ENCODE assay signal across 24 mouse cellular contexts in the genomic region with DNA sequence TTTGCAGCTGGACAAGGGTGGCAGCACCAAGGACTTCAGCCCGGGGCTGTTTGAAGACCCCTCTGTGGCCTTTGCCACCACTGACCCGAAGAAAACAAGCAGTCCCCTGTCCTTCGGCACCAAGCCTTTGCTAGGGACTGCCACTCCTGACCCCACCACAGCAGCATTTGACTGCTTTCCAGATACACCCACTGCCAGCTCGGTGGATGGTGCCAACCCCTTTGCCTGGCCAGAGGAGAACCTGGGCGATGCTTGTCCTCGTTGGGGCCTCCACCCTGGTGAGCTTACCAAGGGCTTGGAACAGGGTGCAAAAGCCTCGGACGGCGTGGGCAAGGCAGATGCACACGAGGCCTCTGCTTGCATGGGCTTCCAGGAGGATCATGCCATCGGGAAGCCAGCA. TPM values are rescaled to one million over a fixed set of nuclear protein-coding genes. Genes with fewer than 3 reads are reported as not detected.
DNase-seq lines count a peak whose midpoint lies in the region; ATAC-seq and TF ChIP-seq lines count a peak whose summit lies in the region.
"Had no signal": no experiment of that assay in that cellular context is flagged by ENCODE, and none has a peak within 500 bp of the region (broad histone marks: within the 10 kb centered on the region; RNA-seq: fewer than 3 reads in every experiment).

No protein-coding gene starts in this region.

- H3K9me3 ChIP-seq in embryonic facial prominence, embryonic 12.5 days = no peaks in the 10 kb centered on the region
- no peaks in the 10 kb centered on the region for H3K9me3 ChIP-seq in embryonic facial prominence, embryonic 10.5 days
- no peaks in the 10 kb centered on the region for H3K9me3 ChIP-seq in E14TG2a.4 (ENCODE audit: low read length)
- H3K9me3 ChIP-seq: G1E; heart, embryonic 10.5 days; heart, embryonic 15.5 days; intestine, embryonic 15.5 days; limb, embryonic 13.5 days; lung, embryonic 15.5 days; midbrain, embryonic 12.5 days had no signal

- DNase-seq in adrenal gland, postnatal 10 days = peak; percentile 44
- no peak for DNase-seq in adrenal gland, adult 8-10 months
- no peak for DNase-seq in embryonic facial prominence, embryonic 10.5 days (ENCODE audit: low spot score)
- no peak for DNase-seq in layer of hippocampus, adult 2 months (ENCODE audit: low spot score in 2 of 2)
- no peak for DNase-seq in layer of hippocampus, postnatal 25 days (ENCODE audit: extremely low spot score in 1 of 2, low spot score in 1 of 2)
- DNase-seq: adrenal gland, postnatal 14 days; gastrocnemius, postnatal 25 days; heart, adult 11 months; kidney, adult 2 months; kidney, postnatal 4 days had no signal

- peaks cover 34% of the 10 kb centered on the region for H3K4me1 ChIP-seq in embryonic facial prominence, embryonic 12.5 days
- H3K4me1 ChIP-seq in embryonic facial prominence, embryonic 10.5 days = peaks cover 54% of the 10 kb centered on the region
- H3K4me1 ChIP-seq in E14TG2a.4 (replicated peaks; ENCODE audit: low read depth, low read length) = peaks cover 91% of the 10 kb centered on the region

- no peaks in the 10 kb centered on the region for H3K27me3 ChIP-seq in embryonic facial prominence, embryonic 12.5 days
- no peaks in the 10 kb centered on the region for H3K27me3 ChIP-seq in embryonic facial prominence, embryonic 10.5 days (replicated peaks; ENCODE audit: low read depth, poor library complexity, severe bottlenecking)
- peaks cover 46% of the 10 kb centered on the region for H3K27me3 ChIP-seq in E14TG2a.4 (ENCODE audit: insufficient read depth, low read length)
- H3K27me3 ChIP-seq: CH12.LX; heart, embryonic 15.5 days; intestine, embryonic 15.5 days; limb, embryonic 13.5 days; lung, embryonic 15.5 days; midbrain, embryonic 12.5 days had no signal

- H3K4me2 ChIP-seq in embryonic facial prominence, embryonic 12.5 days (replicated peaks) = no peak overlapping the region
- H3K4me2 ChIP-seq: heart, embryonic 15.5 days; intestine, embryonic 15.5 days; limb, embryonic 13.5 days; liver, embryonic 11.5 days; lung, embryonic 15.5 days; midbrain, embryonic 12.5 days had no signal

- H3K4me3 ChIP-seq in embryonic facial prominence, embryonic 12.5 days = no peak overlapping the region
- no peak overlapping the region for H3K4me3 ChIP-seq in embryonic facial prominence, embryonic 10.5 days
- no peak overlapping the region for H3K4me3 ChIP-seq in layer of hippocampus, adult 2 months
- H3K4me3 ChIP-seq in E14TG2a.4 (replicated peaks; ENCODE audit: low read length) = peak overlapping the region; percentile 69
- H3K4me3 ChIP-seq: heart, embryonic 10.5 days; heart, embryonic 15.5 days; intestine, embryonic 15.5 days; limb, embryonic 13.5 days; lung, embryonic 15.5 days; midbrain, embryonic 12.5 days had no signal

- 0 out of 2 replicates have a peak overlapping the region, but pooled peaks have one; percentile 6 for H3K27ac ChIP-seq in embryonic facial prominence, embryonic 12.5 days
- H3K27ac ChIP-seq in embryonic facial prominence, embryonic 10.5 days (replicated peaks) = no peak overlapping the region
- peak overlapping the region; percentile 93; the same call in 1 of the 2 replicates for H3K27ac ChIP-seq in layer of hippocampus, adult 2 months
- H3K27ac ChIP-seq: heart, embryonic 10.5 days; heart, embryonic 15.5 days; intestine, embryonic 15.5 days; kidney, postnatal 0 days; limb, embryonic 13.5 days; lung, embryonic 15.5 days; midbrain, embryonic 12.5 days had no signal

- no peak for TF ChIP-seq CTCF in layer of hippocampus, adult 2 months (conservative IDR thresholded peaks at IDR 0.05)
- TF ChIP-seq CTCF in E14TG2a.4 (conservative IDR thresholded peaks at IDR 0.05; ENCODE audit: low read length) = no peak

- 82% methylated on average over 11 of the region's 11 CpGs for WGBS in embryonic facial prominence, embryonic 12.5 days
- WGBS in embryonic facial prominence, embryonic 10.5 days = 83% methylated on average over 11 of the region's 11 CpGs

- ATAC-seq in embryonic facial prominence, embryonic 12.5 days (ENCODE audit: insufficient number of reproducible peaks, insufficient read depth, low FRiP score, low TSS enrichment) = no peak
- ATAC-seq: forebrain, embryonic 14.5 days; hindbrain, embryonic 16.5 days; intestine, embryonic 15.5 days had no signal

- H3K9ac ChIP-seq in embryonic facial prominence, embryonic 12.5 days = no peak overlapping the region
- H3K9ac ChIP-seq: heart, embryonic 15.5 days; intestine, embryonic 15.5 days; limb, embryonic 13.5 days; lung, embryonic 15.5 days; midbrain, embryonic 12.5 days had no signal

- H3K36me3 ChIP-seq in embryonic facial prominence, embryonic 12.5 days = peaks cover 72% of the 10 kb centered on the region
- H3K36me3 ChIP-seq in embryonic facial prominence, embryonic 10.5 days (replicated peaks) = peaks cover 88% of the 10 kb centered on the region
- H3K36me3 ChIP-seq in E14TG2a.4 (ENCODE audit: insufficient read depth, low read length) = peaks cover 69% of the 10 kb centered on the region

RNA-seq across cellular contexts. Expression of gene Srebf1, which starts 35.3 kb away (rescaled TPM):
- 100 to 1,000 TPM; 126 to 185 TPM for total RNA-seq in adrenal gland, postnatal 10 days (2021)
- 100 to 1,000 TPM; 165 to 367 (median 213) TPM for total RNA-seq in adrenal gland, adult 8-10 months (2022)
- polyA plus RNA-seq in embryonic facial prominence, embryonic 12.5 days (2016; fragmentation: Nextera tagmentation; extraction: Ambion mirVana) = 54.8 and 56.6 TPM in 2 replicates
- 50.9 and 52.1 TPM in 2 replicates for polyA plus RNA-seq in embryonic facial prominence, embryonic 10.5 days (2016; fragmentation: Nextera tagmentation; extraction: Ambion mirVana)
- 10 to 100 TPM; 64.2 to 70.8 TPM for total RNA-seq in layer of hippocampus, adult 2 months (2021)
- 10 to 100 TPM; 49.9 to 58.1 TPM for total RNA-seq in layer of hippocampus, postnatal 25 days (2021)
